ENCODE assay signal across 29 mouse cellular contexts in genomic region chr2:164499317-164499716, GRCm38 (mm10). TPM values are rescaled to one million over a fixed set of nuclear protein-coding genes. Genes with fewer than 3 reads are reported as not detected.
A peak's percentile ranks its signal among the peaks of the same experiment; 100 is the strongest.
DNase-seq lines count a peak whose midpoint lies in the region; ATAC-seq and TF ChIP-seq lines count a peak whose summit lies in the region.
"Had no signal": no experiment of that assay in that cellular context is flagged by ENCODE, and none has a peak within 500 bp of the region (broad histone marks: within the 10 kb centered on the region; RNA-seq: fewer than 3 reads in every experiment).

No protein-coding gene starts in this region.

- peak; percentile 47 for TF ChIP-seq CTCF in intestine, postnatal 0 days (IDR thresholded peaks at IDR 0.05; ENCODE audit: low read depth)
- TF ChIP-seq CTCF in liver, embryonic 14.5 days (IDR thresholded peaks at IDR 0.05; ENCODE audit: low read depth): peak; percentile 51
- TF ChIP-seq CTCF in MEL (IDR thresholded peaks at IDR 0.05 in 2 of 3, conservative IDR thresholded peaks at IDR 0.05 in 1 of 3; ENCODE audit: control insufficient read depth in 1 of 3, insufficient read depth in 1 of 3, low read depth in 2 of 3, low read length in 3 of 3, poor library complexity in 1 of 3, severe bottlenecking in 1 of 3): peak; percentile 25 to 33 (median 29); a peak in 4 of 6 replicates
- peak; percentile 38 for TF ChIP-seq CTCF in stomach, postnatal 0 days (IDR thresholded peaks at IDR 0.05; ENCODE audit: low read depth)

- peaks cover 10% of the 10 kb centered on the region for H3K79me2 ChIP-seq in MEL (ENCODE audit: control insufficient read depth, insufficient read depth, low read length, poor library complexity)

- no peak overlapping the region for H3K9ac ChIP-seq in intestine, postnatal 0 days (ENCODE audit: low read depth, low read length)
- H3K9ac ChIP-seq in intestine, embryonic 15.5 days: no peak overlapping the region
- no peak overlapping the region for H3K9ac ChIP-seq in liver, embryonic 14.5 days (replicated peaks)
- no peak overlapping the region for H3K9ac ChIP-seq in MEL (ENCODE audit: control insufficient read depth, low read depth, low read length, poor library complexity, severe bottlenecking)
- no peak overlapping the region for H3K9ac ChIP-seq in stomach, postnatal 0 days (ENCODE audit: low read length)
- H3K9ac ChIP-seq: forebrain, embryonic 12.5 days; limb, embryonic 13.5 days; lung, embryonic 14.5 days had no signal

- H3K36me3 ChIP-seq in intestine, postnatal 0 days (ENCODE audit: control insufficient read depth, insufficient read depth): peaks cover 45% of the 10 kb centered on the region
- H3K36me3 ChIP-seq in intestine, embryonic 15.5 days: peaks cover 25% of the 10 kb centered on the region
- H3K36me3 ChIP-seq in liver, embryonic 14.5 days (replicated peaks; ENCODE audit: control insufficient read depth, insufficient read depth, low read depth): peaks cover 11% of the 10 kb centered on the region
- H3K36me3 ChIP-seq in MEL (ENCODE audit: control insufficient read depth in 1 of 2, insufficient read depth in 2 of 2, low read length in 2 of 2): peaks cover 13 to 15% of the 10 kb centered on the region in 2 experiments
- H3K36me3 ChIP-seq in stomach, postnatal 0 days (ENCODE audit: control insufficient read depth, insufficient read depth, low read length): peaks cover 16% of the 10 kb centered on the region

- DNase-seq in liver, embryonic 14.5 days (ENCODE audit: low read depth in 3 of 3, low spot score in 3 of 3): no peak
- DNase-seq in liver (no peak), MEL (ENCODE audit: low read depth, low spot score) (peak; percentile 23)
- no peak for DNase-seq in stomach, postnatal 0 days (ENCODE audit: low spot score)
- DNase-seq in spleen, postnatal 14 days (ENCODE audit: low spot score in 2 of 2): no peak
- DNase-seq: cerebellum, adult 9-10 months; gastrocnemius, postnatal 10 days; kidney, adult 9 months; kidney, postnatal 4 days; lung, embryonic 14.5 days; thymus, postnatal 25 days had no signal

- no peak for TF ChIP-seq POLR2A in MEL (IDR thresholded peaks at IDR 0.05; ENCODE audit: control insufficient read depth in 1 of 2, insufficient read depth in 1 of 2, low read depth in 1 of 2, low read length in 2 of 2, poor library complexity in 1 of 2)

- H3K4me3 ChIP-seq in intestine, postnatal 0 days (ENCODE audit: low read depth, low read length): no peak overlapping the region
- no peak overlapping the region for H3K4me3 ChIP-seq in intestine, embryonic 15.5 days (replicated peaks)
- no peak overlapping the region for H3K4me3 ChIP-seq in liver, embryonic 14.5 days (ENCODE audit: insufficient read depth in 1 of 2, low read depth in 2 of 2, low read length in 2 of 2)
- H3K4me3 ChIP-seq in MEL (ENCODE audit: control insufficient read depth in 1 of 2, insufficient read depth in 1 of 2, low read depth in 2 of 2, low read length in 2 of 2): no peak overlapping the region
- no peak overlapping the region for H3K4me3 ChIP-seq in stomach, postnatal 0 days (ENCODE audit: low read depth, low read length)
- H3K4me3 ChIP-seq: forebrain, embryonic 12.5 days; limb, embryonic 13.5 days; midbrain, embryonic 10.5 days had no signal

- H3K4me1 ChIP-seq in intestine, postnatal 0 days (replicated peaks; ENCODE audit: control insufficient read depth, insufficient read depth, low read length): 0 out of 2 replicates have a peak, but pooled peaks cover 4% of the 10 kb centered on the region
- H3K4me1 ChIP-seq in intestine, embryonic 15.5 days (replicated peaks): peaks cover 7% of the 10 kb centered on the region; the same call in 1 of the 2 replicates
- peaks cover 7 to 10% of the 10 kb centered on the region in 2 experiments for H3K4me1 ChIP-seq in liver, embryonic 14.5 days (replicated peaks; ENCODE audit: control insufficient read depth in 2 of 2, insufficient read depth in 2 of 2, low read length in 1 of 2)
- peaks cover 2 to 10% of the 10 kb centered on the region in 2 experiments; a peak in 3 of 4 replicates for H3K4me1 ChIP-seq in MEL (ENCODE audit: control insufficient read depth in 1 of 2, insufficient read depth in 2 of 2, low read length in 2 of 2)
- peaks cover 5% of the 10 kb centered on the region; the same call in 1 of the 2 replicates for H3K4me1 ChIP-seq in stomach, postnatal 0 days (replicated peaks; ENCODE audit: control insufficient read depth, insufficient read depth)

- no peak overlapping the region for H3K4me2 ChIP-seq in intestine, postnatal 0 days (replicated peaks; ENCODE audit: low read depth)
- H3K4me2 ChIP-seq in intestine, embryonic 15.5 days (replicated peaks): no peak overlapping the region
- H3K4me2 ChIP-seq in liver, embryonic 14.5 days (ENCODE audit: low read depth): no peak overlapping the region
- no peak overlapping the region for H3K4me2 ChIP-seq in stomach, postnatal 0 days (replicated peaks; ENCODE audit: low read depth)
- H3K4me2 ChIP-seq: forebrain, embryonic 12.5 days; limb, embryonic 13.5 days; lung, embryonic 14.5 days had no signal

- WGBS in intestine, postnatal 0 days: 74% methylated on average over 5 of the region's 5 CpGs
- 70% methylated on average over 5 of the region's 5 CpGs for WGBS in intestine, embryonic 15.5 days
- 55% methylated on average over 5 of the region's 5 CpGs for WGBS in liver, embryonic 14.5 days (ENCODE audit: insufficient replicate concordance)
- WGBS in stomach, postnatal 0 days: 77% methylated on average over 5 of the region's 5 CpGs

- ATAC-seq in intestine, postnatal 0 days: no peak
- no peak for ATAC-seq in intestine, embryonic 15.5 days
- no peak for ATAC-seq in liver, embryonic 14.5 days (ENCODE audit: insufficient read depth)
- ATAC-seq in stomach, postnatal 0 days (ENCODE audit: low FRiP score, low TSS enrichment): no peak

- no peaks in the 10 kb centered on the region for H3K9me3 ChIP-seq in intestine, postnatal 0 days (ENCODE audit: control insufficient read depth)
- no peaks in the 10 kb centered on the region for H3K9me3 ChIP-seq in intestine, embryonic 15.5 days
- peaks cover 3% of the 10 kb centered on the region; the same call in 1 of the 2 replicates for H3K9me3 ChIP-seq in liver, embryonic 14.5 days (ENCODE audit: control insufficient read depth, low read length)
- no peaks in the 10 kb centered on the region for H3K9me3 ChIP-seq in MEL (replicated peaks; ENCODE audit: insufficient read depth, low read length)
- no peaks in the 10 kb centered on the region for H3K9me3 ChIP-seq in stomach, postnatal 0 days (ENCODE audit: control insufficient read depth, low read length)
- H3K9me3 ChIP-seq: forebrain, embryonic 12.5 days had no signal

- no peak overlapping the region for H3K27ac ChIP-seq in intestine, postnatal 0 days (ENCODE audit: low read depth, low read length)
- no peak overlapping the region for H3K27ac ChIP-seq in intestine, embryonic 15.5 days
- no peak overlapping the region for H3K27ac ChIP-seq in liver, embryonic 14.5 days
- H3K27ac ChIP-seq in MEL (ENCODE audit: control insufficient read depth, low read depth, low read length): no peak overlapping the region
- no peak overlapping the region for H3K27ac ChIP-seq in stomach, postnatal 0 days (replicated peaks)
- H3K27ac ChIP-seq: forebrain, embryonic 12.5 days; limb, embryonic 13.5 days; macrophage; midbrain, embryonic 10.5 days had no signal

- TF ChIP-seq RAD21 in MEL (IDR thresholded peaks at IDR 0.05; ENCODE audit: low read depth, low read length): no peak

- no peak for TF ChIP-seq EP300 in liver, embryonic 14.5 days (IDR thresholded peaks at IDR 0.05; ENCODE audit: low read depth)
- no peak for TF ChIP-seq EP300 in MEL (IDR thresholded peaks at IDR 0.05; ENCODE audit: low read depth in 1 of 2, low read length in 2 of 2)
- no peak for TF ChIP-seq EP300 in stomach, postnatal 0 days (optimal IDR thresholded peaks at IDR 0.05)

- H3K27me3 ChIP-seq in intestine, postnatal 0 days (replicated peaks; ENCODE audit: control insufficient read depth, insufficient read depth, low read length): no peaks in the 10 kb centered on the region
- H3K27me3 ChIP-seq in intestine, embryonic 15.5 days (replicated peaks): no peaks in the 10 kb centered on the region
- no peaks in the 10 kb centered on the region for H3K27me3 ChIP-seq in liver, embryonic 14.5 days (ENCODE audit: control insufficient read depth, insufficient read depth, low read length)
- H3K27me3 ChIP-seq in MEL (ENCODE audit: control insufficient read depth in 1 of 2, insufficient read depth in 2 of 2, low read length in 2 of 2): no peaks in the 10 kb centered on the region
- no peaks in the 10 kb centered on the region for H3K27me3 ChIP-seq in stomach, postnatal 0 days (ENCODE audit: control insufficient read depth, insufficient read depth, low read length)
- H3K27me3 ChIP-seq: limb, embryonic 13.5 days had no signal

RNA-seq across cellular contexts. Expression of gene Pigt, which starts 2.0 kb away (rescaled TPM):
- 75.8 and 83.0 TPM in 2 replicates for polyA plus RNA-seq in intestine, postnatal 0 days (2015; fragmentation: Nextera tagmentation; extraction: Ambion mirVana)
- 62.7 and 65.7 TPM in 2 replicates for polyA plus RNA-seq in intestine, embryonic 15.5 days (2015; fragmentation: Nextera tagmentation; extraction: Ambion mirVana)
- 21.7 and 26.5 TPM in 2 replicates for polyA plus RNA-seq in liver, embryonic 14.5 days (2012; rRNA removed)
- polyA plus RNA-seq in liver, embryonic 14.5 days (2014; fragmentation: Nextera tagmentation; extraction: Ambion mirVana): 25.6 and 28.5 TPM in 2 replicates
- total RNA-seq in MEL (2012; rRNA removed): 35.8 and 39.8 TPM in 2 replicates
- 100 to 1,000 TPM in 1 of 2 experiments, not detected in 1; 115 TPM for polyA plus RNA-seq in MEL (2012; ENCODE audit: insufficient read depth in 1 of 2, insufficient read length in 2 of 2, low read depth in 1 of 2, low replicate concordance in 2 of 2, missing spikeins in 1 of 2)
- 53.6 and 54.7 TPM in 2 replicates for polyA plus RNA-seq in stomach, postnatal 0 days (2015; fragmentation: Nextera tagmentation; extraction: Ambion mirVana)

RNA-seq across cellular contexts. Expression of gene Dbndd2, which starts 13.4 kb away (rescaled TPM):
- 15.9 and 18.8 TPM in 2 replicates for polyA plus RNA-seq in intestine, postnatal 0 days (2015; fragmentation: Nextera tagmentation; extraction: Ambion mirVana)
- 4.7 and 14.8 TPM in 2 replicates for polyA plus RNA-seq in intestine, embryonic 15.5 days (2015; fragmentation: Nextera tagmentation; extraction: Ambion mirVana)
- 4.0 and 5.8 TPM in 2 replicates for polyA plus RNA-seq in liver, embryonic 14.5 days (2012; rRNA removed)
- 1.4 and 4.0 TPM in 2 replicates for polyA plus RNA-seq in liver, embryonic 14.5 days (2014; fragmentation: Nextera tagmentation; extraction: Ambion mirVana)
- total RNA-seq in MEL (2012; rRNA removed): 11.9 and 13.1 TPM in 2 replicates
- polyA plus RNA-seq in MEL (2012; ENCODE audit: insufficient read depth in 1 of 2, insufficient read length in 2 of 2, low read depth in 1 of 2, low replicate concordance in 2 of 2, missing spikeins in 1 of 2): 1 to 10 TPM in 1 of 2 experiments, not detected in 1; 6.9 TPM
- polyA plus RNA-seq in stomach, postnatal 0 days (2015; fragmentation: Nextera tagmentation; extraction: Ambion mirVana): 27.3 and 27.8 TPM in 2 replicates
- total RNA-seq: hematopoietic stem cell, adult 5-6 weeks had no signal

RNA-seq across cellular contexts. Expression of gene Trp53tg5, which starts 25.8 kb away (rescaled TPM):
- polyA plus RNA-seq in intestine, postnatal 0 days (2015; fragmentation: Nextera tagmentation; extraction: Ambion mirVana): not detected in 2 replicates
- not detected in 2 replicates for polyA plus RNA-seq in intestine, embryonic 15.5 days (2015; fragmentation: Nextera tagmentation; extraction: Ambion mirVana)
- not detected in 2 replicates for polyA plus RNA-seq in liver, embryonic 14.5 days (2012; rRNA removed)
- not detected in 2 replicates for polyA plus RNA-seq in liver, embryonic 14.5 days (2014; fragmentation: Nextera tagmentation; extraction: Ambion mirVana)
- total RNA-seq in MEL (2012; rRNA removed): not detected in 2 replicates
- polyA plus RNA-seq in MEL (2012; ENCODE audit: insufficient read depth in 1 of 2, insufficient read length in 2 of 2, low read depth in 1 of 2, low replicate concordance in 2 of 2, missing spikeins in 1 of 2): under 1 TPM in 1 of 2 experiments, not detected in 1; 0.13 TPM
- polyA plus RNA-seq in stomach, postnatal 0 days (2015; fragmentation: Nextera tagmentation; extraction: Ambion mirVana): not detected in 2 replicates
- total RNA-seq: common myeloid progenitor, adult 5-6 weeks; G1E; gastrocnemius, postnatal 10 days; heart, adult 8-10 months; hematopoietic stem cell, adult 5-6 weeks; layer of hippocampus, postnatal 10 days; left cerebral cortex, postnatal 10 days; monocyte, adult 5-6 weeks had no signal
- polyA plus RNA-seq: C2C12; embryonic facial prominence, embryonic 11.5 days; forebrain, embryonic 12.5 days; frontal cortex, adult 2 months; G1E; heart, embryonic 16.5 days; limb, embryonic 13.5 days; lung, embryonic 14.5 days; macrophage; midbrain, embryonic 10.5 days; neural tube, embryonic 11.5 days had no signal

RNA-seq across cellular contexts. Expression of gene Gm20458, which starts 38.5 kb away (rescaled TPM):
- polyA plus RNA-seq in intestine, postnatal 0 days (2015; fragmentation: Nextera tagmentation; extraction: Ambion mirVana): 21.4 and 29.1 TPM in 2 replicates
- polyA plus RNA-seq in intestine, embryonic 15.5 days (2015; fragmentation: Nextera tagmentation; extraction: Ambion mirVana): 9.4 and 18.5 TPM in 2 replicates
- polyA plus RNA-seq in liver, embryonic 14.5 days (2012; rRNA removed): 0.13 and 1.7 TPM in 2 replicates
- polyA plus RNA-seq in liver, embryonic 14.5 days (2014; fragmentation: Nextera tagmentation; extraction: Ambion mirVana): 1.9 and 5.9 TPM in 2 replicates
- 1.0 TPM in 1 of 2 replicates, not detected in the other for total RNA-seq in MEL (2012; rRNA removed)
- polyA plus RNA-seq in MEL (2012; ENCODE audit: insufficient read depth in 1 of 2, insufficient read length in 2 of 2, low read depth in 1 of 2, low replicate concordance in 2 of 2, missing spikeins in 1 of 2): 10 to 100 TPM in 1 of 2 experiments, not detected in 1; 19.2 TPM
- 26.9 and 28.1 TPM in 2 replicates for polyA plus RNA-seq in stomach, postnatal 0 days (2015; fragmentation: Nextera tagmentation; extraction: Ambion mirVana)
- total RNA-seq: hematopoietic stem cell, adult 5-6 weeks; monocyte, adult 5-6 weeks had no signal

RNA-seq across cellular contexts. Expression of gene Sys1, which starts 42.6 kb away (rescaled TPM):
- polyA plus RNA-seq in intestine, postnatal 0 days (2015; fragmentation: Nextera tagmentation; extraction: Ambion mirVana): 58.7 and 62.3 TPM in 2 replicates
- 51.1 and 61.9 TPM in 2 replicates for polyA plus RNA-seq in intestine, embryonic 15.5 days (2015; fragmentation: Nextera tagmentation; extraction: Ambion mirVana)
- polyA plus RNA-seq in liver, embryonic 14.5 days (2012; rRNA removed): 15.9 and 20.6 TPM in 2 replicates
- polyA plus RNA-seq in liver, embryonic 14.5 days (2014; fragmentation: Nextera tagmentation; extraction: Ambion mirVana): 30.7 TPM in 2 replicates
- total RNA-seq in MEL (2012; rRNA removed): 94.3 and 96.5 TPM in 2 replicates
- polyA plus RNA-seq in MEL (2012; ENCODE audit: insufficient read depth in 1 of 2, insufficient read length in 2 of 2, low read depth in 1 of 2, low replicate concordance in 2 of 2, missing spikeins in 1 of 2): 10 to 100 TPM in 1 of 2 experiments, not detected in 1; 85.8 TPM
- 46.9 and 48.6 TPM in 2 replicates for polyA plus RNA-seq in stomach, postnatal 0 days (2015; fragmentation: Nextera tagmentation; extraction: Ambion mirVana)
